Mouse (Mus musculus): ENCODE measurements at regions not wholly inside any gene's neighbourhood (a gene's known extent, or its start where the extent isn't known, plus 50 kb on each side); places are given as distances from the start of the nearest gene placed in this dataset.

DNA sequence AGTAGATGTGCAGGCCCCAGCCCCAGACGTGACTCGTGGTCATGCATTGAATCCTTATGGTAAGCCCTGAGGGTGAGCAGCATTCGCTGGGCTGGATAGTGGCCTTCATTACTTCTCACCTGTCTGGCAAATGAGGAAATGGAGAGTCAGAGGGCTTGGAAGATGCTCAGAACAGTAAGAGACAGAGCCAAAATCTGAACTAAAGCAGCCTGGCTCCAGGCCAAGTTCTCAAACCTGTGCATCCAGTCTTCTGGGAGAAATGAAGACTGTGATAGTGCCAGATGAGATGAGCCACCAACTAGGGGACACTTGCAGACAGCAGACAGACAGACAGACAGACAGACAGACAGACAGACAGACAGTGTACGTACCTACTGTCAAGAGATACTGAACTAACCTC, 137.1 kb downstream of the Wscd1 start:
- DNase-seq = peak; percentile 52 to 56

DNA sequence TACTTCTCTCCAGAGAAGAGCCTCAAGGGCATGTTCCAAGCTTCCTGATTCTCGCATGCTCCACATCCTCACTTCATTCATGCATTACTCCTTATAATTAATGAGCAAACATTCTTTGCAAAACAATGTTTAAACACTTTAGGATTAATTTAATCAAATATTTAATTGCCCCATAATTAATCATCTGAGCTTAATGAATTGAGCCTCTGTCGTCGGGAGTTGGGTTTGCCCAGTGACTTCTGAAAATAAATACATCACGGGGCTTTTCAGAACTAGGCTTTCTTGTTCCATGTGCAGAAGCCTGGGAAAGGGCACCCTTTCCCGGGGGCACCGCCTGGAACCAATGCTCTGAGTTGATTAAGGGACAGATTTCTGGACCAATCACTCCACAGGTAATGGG, 135.1 kb downstream of the Wscd1 start:
- DNase-seq = no peak

- DNase-seq = no peak
Observed at GRCm38 (mm10) chr11:71881841-71882240, 132.1 kb downstream of the Wscd1 start.

DNA sequence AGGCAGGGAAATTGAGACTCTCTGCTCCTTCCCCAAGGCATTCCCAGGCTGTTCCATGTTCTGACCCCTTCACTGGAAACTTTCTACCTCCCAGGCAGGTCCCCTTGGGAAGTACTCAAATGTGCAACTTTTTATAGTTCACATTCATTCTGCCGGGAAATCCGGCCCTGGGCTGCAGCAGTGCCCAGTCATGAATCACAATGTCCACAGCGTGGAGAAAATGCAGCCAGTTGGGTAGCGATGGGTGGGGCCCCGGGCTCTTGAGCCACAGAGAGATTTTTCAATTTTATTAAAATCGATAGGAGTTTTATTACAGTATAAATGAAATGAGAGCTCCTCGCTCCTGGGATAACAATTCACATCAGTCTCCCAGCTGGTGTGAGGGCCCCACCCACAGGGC, 121.6 kb downstream of the Wscd1 start:
- DNase-seq = no peak

DNA sequence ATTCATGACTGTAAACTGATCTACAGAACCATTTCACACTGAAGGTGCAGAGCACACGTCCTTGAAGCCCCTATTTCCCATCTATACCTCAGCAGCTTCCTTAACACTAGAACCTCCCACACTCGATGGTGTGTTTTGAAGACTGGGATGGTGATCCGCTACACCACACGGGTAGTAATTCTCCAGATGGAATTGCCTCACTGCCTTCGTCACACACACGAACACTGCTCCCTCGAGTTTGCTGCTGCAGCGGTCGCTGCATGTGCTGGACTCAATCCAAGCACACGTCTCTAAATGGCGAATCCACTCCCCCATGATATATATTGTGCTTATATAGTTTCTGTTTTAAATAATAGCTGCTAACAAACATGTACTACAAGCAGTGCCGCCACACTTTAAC, 117.0 kb downstream of the Wscd1 start:
- peak; percentile 42 to 46 for DNase-seq

DNA sequence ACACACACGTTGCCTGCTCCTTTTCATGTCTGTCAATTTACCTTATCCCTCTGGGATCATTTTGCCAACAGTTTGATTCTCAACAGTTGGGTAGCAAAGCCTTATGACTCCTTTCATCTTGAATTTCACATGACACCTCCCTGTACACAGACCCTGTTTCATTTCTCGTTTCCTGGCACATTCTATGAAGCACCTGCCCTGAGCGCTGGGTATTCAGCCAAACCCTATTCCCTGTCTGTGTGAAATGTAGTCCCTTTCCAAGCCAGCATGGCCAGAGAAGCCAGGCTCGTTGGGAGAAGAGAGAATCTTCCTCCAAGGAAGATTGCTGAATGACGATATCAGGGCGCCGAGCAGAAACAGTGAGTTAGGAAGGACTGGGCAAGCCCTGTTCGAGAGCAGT, 108.2 kb downstream of the Wscd1 start:
- peak; percentile 65 to 69 for DNase-seq

GRCm38 (mm10) chr11:71855557-71855956, 105.8 kb downstream of the Wscd1 start:
- DNase-seq = no peak

- no peak for DNase-seq
Observed at GRCm38 (mm10) chr11:71855058-71855457, 105.3 kb downstream of the Wscd1 start.

GRCm38 (mm10) chr11:71847684-71848367, 98.1 kb downstream of the Wscd1 start:
- peak; percentile 42 to 57 for DNase-seq

DNA sequence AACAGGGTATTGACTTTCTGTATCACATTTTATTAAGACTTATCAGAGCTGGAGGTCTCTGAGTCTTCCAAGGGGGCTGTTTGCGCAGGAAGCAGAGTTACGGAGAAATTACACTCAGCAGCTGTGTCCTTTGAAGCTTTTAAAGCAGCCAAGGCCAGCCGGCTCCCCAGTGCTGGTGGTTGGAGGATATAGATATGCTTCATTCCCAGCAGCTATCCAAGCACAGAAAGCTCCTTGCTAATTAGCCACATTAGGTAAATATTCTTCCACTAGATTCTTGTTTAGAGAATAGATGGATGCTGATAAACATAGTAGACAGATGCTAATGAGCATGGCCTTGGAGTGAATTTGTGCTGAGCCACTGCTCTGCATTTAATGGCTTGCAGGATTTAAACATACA, 96.8 kb downstream of the Wscd1 start:
- DNase-seq = no peak

DNA sequence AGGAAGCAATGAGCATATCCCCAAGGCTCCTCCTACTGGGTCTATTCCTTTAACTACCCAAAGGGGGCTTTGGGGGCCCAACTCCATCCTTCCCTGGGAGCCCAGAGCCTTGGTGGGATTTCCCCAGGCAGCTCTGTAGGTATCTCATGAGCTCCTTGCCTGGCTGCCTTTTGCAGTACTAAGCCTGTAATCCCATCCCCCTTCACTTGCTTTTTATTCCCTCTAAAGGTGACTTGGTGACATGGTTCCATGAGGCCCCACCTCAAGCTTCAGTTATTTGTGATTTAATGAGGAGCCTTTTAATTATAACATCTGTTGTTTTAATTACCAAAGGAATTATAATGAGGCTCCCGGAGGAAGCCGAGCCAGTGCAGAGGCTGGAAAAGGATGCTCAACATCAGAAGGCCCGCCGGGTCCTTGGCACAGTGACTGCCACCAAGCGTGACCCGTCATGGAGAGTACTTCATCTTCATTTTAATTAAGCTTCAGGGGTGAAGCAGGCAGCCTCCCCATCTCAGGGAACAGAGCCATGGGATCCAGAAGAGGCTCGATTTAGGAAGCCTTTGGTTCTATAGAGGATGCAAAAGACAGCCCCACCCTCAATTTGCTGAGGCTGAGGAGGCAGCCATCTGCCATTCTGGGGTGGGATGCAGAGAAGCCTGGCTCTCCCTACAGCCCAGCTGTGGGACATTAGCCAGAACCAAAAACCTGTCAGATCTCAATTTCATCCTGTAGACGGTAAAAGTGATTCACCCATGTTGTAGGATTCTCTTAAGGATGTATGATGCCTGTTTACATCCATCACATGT, 91.1 kb downstream of the Wscd1 start:
- DNase-seq = peak; percentile 72 to 86
